Mouse (Mus musculus) MEL (cell line): ENCODE data around the gene Carf.

Source experiments
- MAX ChIP-seq: IDR thresholded peaks from 2 replicates; pipeline ENCODE4 v1.6.1; 2011; ENCODE audit warnings: low read length, improper control_type of control experiment
- USF1 ChIP-seq: IDR thresholded peaks from 2 replicates; pipeline ENCODE4 v1.6.1; 2014; ENCODE audit warnings: low read depth, mild to moderate bottlenecking, inconsistent platforms, low read length, improper control_type of control experiment, moderate library complexity
- ZMIZ1 ChIP-seq: IDR thresholded peaks from 2 replicates; pipeline ENCODE4 v1.6.1; 2012; ENCODE audit warnings: low read depth, mild to moderate bottlenecking, inconsistent platforms, low read length, improper control_type of control experiment, moderate library complexity

GRCm38 (mm10) chr1:60076411-60076810 is 21.6 kb upstream of the Carf start:
- TF ChIP-seq MAX (no peak), ZMIZ1 (no peak), USF1 (no peak)
